Mouse (Mus musculus): ENCODE results near the gene Hsp90aa1. TPM values are rescaled to one million over a fixed set of nuclear protein-coding genes. Genes with fewer than 3 reads are reported as not detected.
"Not testable (repeated sequence)": the region's sequence is repeated elsewhere in the genome, so short reads cannot be mapped to it uniquely, and the experiment has no call there.

Gene Hsp90aa1
- polyA plus RNA-seq, 1 experiment from 2014 or later, result 1,237 TPM

DNA sequence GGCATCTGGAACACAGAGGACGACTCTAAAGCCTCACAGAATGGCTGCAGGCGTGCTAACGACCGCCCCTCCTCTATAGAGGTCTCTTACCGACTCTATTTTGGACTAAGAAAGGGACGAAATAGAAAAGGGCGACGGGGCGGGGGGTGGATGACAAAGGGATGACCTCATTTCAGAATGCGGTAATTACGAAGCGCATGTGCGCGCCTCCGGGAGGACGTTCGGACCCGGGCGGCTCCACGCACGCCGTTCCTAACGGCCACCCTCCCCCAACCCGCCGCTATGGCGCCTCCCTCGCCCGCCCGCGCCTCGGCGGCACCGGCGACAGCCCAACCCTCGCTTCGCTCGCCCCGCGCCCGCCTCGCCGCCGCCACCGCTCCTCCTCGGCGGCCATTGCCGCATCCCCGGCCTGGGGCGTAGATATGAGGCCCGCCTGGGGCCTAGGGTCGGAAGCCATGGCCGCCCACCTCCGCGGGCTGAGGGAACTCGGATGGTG is 6.8 kb downstream of the Hsp90aa1 start:
- H3K4me1 ChIP-seq (replicated peaks; ENCODE audit: control insufficient read depth, insufficient read depth, low read length), result peaks cover 16% of the 10 kb centered on the region
- H3K9ac ChIP-seq (replicated peaks; ENCODE audit: low read depth, low read length), result peak overlapping the region; percentile 99
- 0 out of 2 replicates have a peak, but pooled peaks cover 2% of the 10 kb centered on the region for H3K27me3 ChIP-seq (replicated peaks; ENCODE audit: control insufficient read depth, insufficient read depth, low read length)
- H3K36me3 ChIP-seq (ENCODE audit: control insufficient read depth, insufficient read depth), result peaks cover 10% of the 10 kb centered on the region
- H3K4me3 ChIP-seq (replicated peaks; ENCODE audit: low read length), result peak overlapping the region; percentile 99
- under 1% methylated on average over 55 of the region's 55 CpGs for WGBS
- ATAC-seq, result no peak; the same call in none of the 2 replicates
- peak overlapping the region; percentile 98 for H3K27ac ChIP-seq (ENCODE audit: low read length)
- H3K4me2 ChIP-seq (ENCODE audit: low read length), result peak overlapping the region; percentile 52
- H3K9me3 ChIP-seq (ENCODE audit: control insufficient read depth, low read length), result no peaks in the 10 kb centered on the region

DNA sequence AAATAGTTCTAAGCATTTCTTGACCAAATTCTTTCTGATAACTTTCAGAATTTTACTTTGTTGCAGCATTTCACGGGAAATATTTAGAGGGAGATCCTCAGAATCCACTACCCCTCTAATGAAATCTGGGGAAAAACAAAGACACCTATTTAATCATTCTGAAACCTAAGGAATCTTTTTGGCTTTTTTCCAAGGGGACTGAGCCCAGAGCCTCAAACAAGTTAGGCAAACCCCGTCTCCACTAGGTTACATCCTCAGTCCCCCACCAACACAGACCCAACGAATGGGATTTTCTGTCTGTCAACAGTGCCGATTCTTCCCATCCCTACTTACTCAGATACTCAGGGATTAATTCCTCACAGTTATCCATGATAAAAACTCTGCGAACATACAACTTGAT is 9.2 kb downstream of the Hsp90aa1 start:
- WGBS, result 55% methylated on average over 5 of the region's 5 CpGs
- not testable (repeated sequence) for H3K27ac ChIP-seq (ENCODE audit: low read length); H3K4me3 ChIP-seq (replicated peaks; ENCODE audit: low read length); H3K4me2 ChIP-seq (ENCODE audit: low read length); H3K9me3 ChIP-seq (ENCODE audit: control insufficient read depth, low read length); ATAC-seq; H3K27me3 ChIP-seq (replicated peaks; ENCODE audit: control insufficient read depth, insufficient read depth, low read length); H3K9ac ChIP-seq (replicated peaks; ENCODE audit: low read depth, low read length)
- peaks cover 19% of the 10 kb centered on the region for H3K36me3 ChIP-seq (ENCODE audit: control insufficient read depth, insufficient read depth)
- H3K4me1 ChIP-seq (replicated peaks; ENCODE audit: control insufficient read depth, insufficient read depth, low read length), result peaks cover 16% of the 10 kb centered on the region

DNA sequence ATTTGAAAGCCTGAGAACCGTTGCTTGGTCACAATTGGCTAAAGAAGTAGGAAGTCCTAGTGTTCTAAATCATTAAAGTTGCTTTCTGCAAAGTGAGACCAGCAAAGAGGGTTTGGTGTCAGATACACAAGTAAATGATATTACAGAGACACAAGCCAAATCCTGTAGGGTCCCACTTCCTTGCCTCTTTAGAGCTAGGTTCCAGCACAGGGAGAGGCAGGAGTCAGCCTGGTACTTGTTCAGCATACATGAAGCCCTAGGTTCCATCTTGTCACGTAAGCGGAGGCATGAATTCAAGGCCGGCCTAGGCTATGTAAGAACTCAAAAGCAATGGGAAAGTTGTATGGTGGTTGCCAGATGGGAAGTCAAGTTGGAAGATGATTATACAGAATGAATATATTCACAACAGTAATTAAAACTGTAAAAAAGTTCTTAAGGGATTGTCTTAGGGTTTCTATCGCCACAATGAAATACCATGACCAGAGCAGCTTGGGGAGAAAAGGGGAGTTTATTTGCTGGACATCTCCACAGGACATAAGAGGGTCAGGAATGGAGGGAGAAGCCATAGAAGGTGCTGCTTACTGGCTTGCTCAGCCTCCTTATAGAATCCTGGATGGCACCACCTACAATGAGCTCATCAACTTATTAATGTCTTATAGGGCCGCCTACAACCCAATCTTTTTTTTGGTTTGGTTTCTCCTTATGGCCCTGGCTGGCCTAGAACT is 12.4 kb downstream of the Hsp90aa1 start:
- Histone ChIP-seq H3K4me3 (replicated peaks; ENCODE audit: low read length) (no peak overlapping the region), H3K4me2 (ENCODE audit: low read length) (no peak overlapping the region), H3K27ac (ENCODE audit: low read length) (no peak overlapping the region), H3K9me3 (ENCODE audit: control insufficient read depth, low read length) (no peaks in the 10 kb centered on the region), H3K36me3 (ENCODE audit: control insufficient read depth, insufficient read depth) (peaks cover 23% of the 10 kb centered on the region), H3K4me1 (replicated peaks; ENCODE audit: control insufficient read depth, insufficient read depth, low read length) (peaks cover 15% of the 10 kb centered on the region), H3K27me3 (replicated peaks; ENCODE audit: control insufficient read depth, insufficient read depth, low read length) (no peaks in the 10 kb centered on the region), H3K9ac (replicated peaks; ENCODE audit: low read depth, low read length) (no peak overlapping the region)
- 86% methylated on average over 6 of the region's 6 CpGs for WGBS
- ATAC-seq, result no peak

DNA sequence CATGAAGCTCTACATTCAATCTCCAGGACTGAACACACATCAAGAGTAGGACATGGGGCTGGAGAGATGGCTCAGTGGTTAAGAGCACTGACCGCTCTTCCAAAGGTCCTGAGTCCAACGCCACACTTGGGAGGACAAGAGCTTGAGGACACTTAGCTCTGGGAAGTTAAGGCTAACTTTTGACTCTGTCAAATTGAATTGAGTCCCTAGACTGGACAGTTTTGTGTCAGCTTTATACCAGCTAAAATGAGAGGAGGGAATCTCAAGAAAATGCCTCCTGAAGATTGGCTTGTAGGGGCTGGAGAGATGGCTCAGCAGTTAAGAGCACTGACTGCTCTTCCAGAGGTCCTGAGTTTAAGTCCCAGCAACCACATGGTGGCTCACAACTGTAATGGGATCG is 13.6 kb downstream of the Hsp90aa1 start:
- not testable (repeated sequence) for H3K9me3 ChIP-seq (ENCODE audit: control insufficient read depth, low read length); H3K27ac ChIP-seq (ENCODE audit: low read length); ATAC-seq; H3K27me3 ChIP-seq (replicated peaks; ENCODE audit: control insufficient read depth, insufficient read depth, low read length); H3K9ac ChIP-seq (replicated peaks; ENCODE audit: low read depth, low read length); H3K4me1 ChIP-seq (replicated peaks; ENCODE audit: control insufficient read depth, insufficient read depth, low read length); H3K4me3 ChIP-seq (replicated peaks; ENCODE audit: low read length); H3K4me2 ChIP-seq (ENCODE audit: low read length)
- 93% methylated on average over 3 of the region's 3 CpGs for WGBS
- peaks cover 19% of the 10 kb centered on the region for H3K36me3 ChIP-seq (ENCODE audit: control insufficient read depth, insufficient read depth)

DNA sequence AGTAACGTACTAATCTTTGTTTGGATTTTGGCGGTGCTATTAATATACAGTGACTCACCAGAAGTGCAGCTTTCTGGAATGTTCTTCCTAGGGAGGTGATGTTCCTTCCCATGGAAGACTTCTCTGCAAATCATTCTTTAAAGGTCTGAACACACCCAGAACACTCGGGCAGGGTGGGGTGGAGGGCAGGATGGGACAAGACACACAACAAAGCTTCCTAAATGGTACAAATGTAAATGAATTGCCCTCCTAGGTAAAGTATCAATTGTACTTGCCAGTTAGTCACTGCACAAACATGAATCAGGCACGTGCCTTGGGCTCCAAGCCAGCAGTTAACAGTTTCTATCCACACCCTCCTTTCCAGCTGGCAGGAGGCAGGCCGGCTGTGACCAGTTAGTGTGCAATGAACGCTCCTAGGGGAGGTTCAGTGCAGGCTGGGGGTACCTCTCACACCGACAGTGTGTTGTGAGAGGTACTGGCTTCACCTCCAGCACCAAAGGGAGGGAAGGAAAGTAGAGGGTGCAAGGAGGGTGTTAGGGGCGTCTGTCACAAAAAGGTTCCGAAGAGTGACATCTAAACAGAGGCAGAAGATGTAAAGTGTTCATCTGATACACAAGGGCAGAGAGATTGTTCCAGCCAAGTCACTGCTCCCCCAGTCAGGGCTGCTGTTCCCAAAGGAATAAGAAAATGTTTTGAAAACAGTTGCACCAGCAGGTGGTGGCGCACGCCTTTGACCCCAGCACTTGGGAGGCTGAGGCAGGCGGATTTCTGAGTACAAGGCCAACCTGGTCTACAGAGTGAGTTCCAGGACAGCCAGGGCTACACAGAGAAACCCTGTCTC is 14.4 kb downstream of the Hsp90aa1 start:
- H3K4me1 ChIP-seq (replicated peaks; ENCODE audit: control insufficient read depth, insufficient read depth, low read length), result peaks cover 4% of the 10 kb centered on the region
- no peaks in the 10 kb centered on the region for H3K9me3 ChIP-seq (ENCODE audit: control insufficient read depth, low read length)
- peaks cover 19% of the 10 kb centered on the region for H3K36me3 ChIP-seq (ENCODE audit: control insufficient read depth, insufficient read depth)
- H3K27me3 ChIP-seq (replicated peaks; ENCODE audit: control insufficient read depth, insufficient read depth, low read length), result no peaks in the 10 kb centered on the region
- H3K4me3 ChIP-seq (replicated peaks; ENCODE audit: low read length), result no peak overlapping the region
- no peak overlapping the region for H3K9ac ChIP-seq (replicated peaks; ENCODE audit: low read depth, low read length)
- H3K4me2 ChIP-seq (ENCODE audit: low read length), result no peak overlapping the region
- ATAC-seq, result peak; percentile 68
- WGBS, result 56% methylated on average over 12 of the region's 12 CpGs
- peak overlapping the region; percentile 20; the same call in 1 of the 2 replicates for H3K27ac ChIP-seq (ENCODE audit: low read length)

DNA sequence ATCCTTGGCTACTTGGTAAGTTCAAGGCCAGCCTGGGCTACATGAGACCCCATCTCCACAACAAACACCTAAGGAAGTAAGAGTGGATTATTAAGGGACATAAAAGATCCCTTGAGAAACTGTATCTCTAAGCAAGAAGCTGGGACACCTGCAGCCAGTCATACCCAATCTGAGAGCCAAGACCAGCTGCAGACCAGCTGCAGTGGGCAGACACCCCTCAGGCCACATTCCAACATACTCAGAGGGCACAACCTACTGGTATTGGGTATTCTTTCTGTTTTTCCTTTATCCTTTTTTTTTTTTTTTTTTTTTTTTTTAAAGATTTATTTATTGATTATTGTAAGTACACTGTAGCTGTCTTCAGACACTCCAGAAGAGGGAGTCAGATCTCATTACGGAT is 18.9 kb downstream of the Hsp90aa1 start:
- Histone ChIP-seq H3K4me1 (replicated peaks; ENCODE audit: control insufficient read depth, insufficient read depth, low read length) (peaks cover 4% of the 10 kb centered on the region), H3K27me3 (replicated peaks; ENCODE audit: control insufficient read depth, insufficient read depth, low read length) (no peaks in the 10 kb centered on the region), H3K36me3 (ENCODE audit: control insufficient read depth, insufficient read depth) (0 out of 2 replicates have a peak, but pooled peaks cover 4% of the 10 kb centered on the region), H3K27ac (ENCODE audit: low read length) (no peak overlapping the region), H3K9ac (replicated peaks; ENCODE audit: low read depth, low read length) (no peak overlapping the region), H3K9me3 (ENCODE audit: control insufficient read depth, low read length) (no peaks in the 10 kb centered on the region), H3K4me2 (ENCODE audit: low read length) (no peak overlapping the region), H3K4me3 (replicated peaks; ENCODE audit: low read length) (no peak overlapping the region)
- no CpG with 5 or more reads among the region's 1 CpGs for whole genome bisulfite sequencing
- no peak for ATAC-seq

DNA sequence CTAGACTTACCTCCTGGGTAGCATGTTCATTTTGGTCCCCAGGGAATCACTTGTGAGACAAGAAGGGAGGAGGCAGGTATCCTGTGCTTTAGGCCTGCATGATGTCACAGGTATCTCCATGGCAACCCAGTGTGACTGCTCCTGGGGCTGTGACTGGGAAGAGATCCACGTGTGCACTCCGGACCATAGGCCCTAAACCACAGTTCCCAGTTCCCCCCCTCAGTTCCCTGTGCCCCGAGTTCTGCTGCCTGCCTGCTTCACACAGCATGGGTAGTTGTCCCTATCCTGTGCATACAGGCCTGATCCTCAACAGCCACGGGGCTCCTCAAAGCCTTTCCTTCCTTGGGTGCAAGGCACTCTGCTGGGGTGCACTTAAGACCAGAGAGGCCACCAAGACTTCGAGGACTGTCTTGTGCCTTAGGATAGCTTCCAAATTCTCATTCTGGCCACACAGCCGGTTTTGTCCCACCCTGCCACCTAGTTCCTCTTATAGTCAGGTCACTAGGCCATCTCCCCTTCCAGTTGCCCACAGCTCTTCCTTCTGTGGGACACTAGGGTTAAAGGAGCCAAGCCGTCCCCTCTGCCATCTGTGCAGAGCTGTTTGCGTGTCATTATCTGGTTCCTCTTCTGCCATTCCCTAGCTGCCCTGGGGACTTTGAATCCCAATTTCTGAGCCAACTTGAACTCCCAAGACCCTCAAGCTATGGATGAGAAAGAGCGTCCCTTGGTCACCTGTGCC is 19.8 kb downstream of the Hsp90aa1 start, which contains the start of gene 1700001K19Rik:
1700001K19Rik (minus strand) TSS at position 59 of the 739 bp plus-strand sequence.
- no peaks in the 10 kb centered on the region for H3K27me3 ChIP-seq (replicated peaks; ENCODE audit: control insufficient read depth, insufficient read depth, low read length)
- H3K36me3 ChIP-seq (ENCODE audit: control insufficient read depth, insufficient read depth), result 0 out of 2 replicates have a peak, but pooled peaks cover 4% of the 10 kb centered on the region
- no peak within 1 kb of the TSS for H3K4me2 ChIP-seq (ENCODE audit: low read length)
- no peak for ATAC-seq
- no peaks in the 10 kb centered on the region for H3K9me3 ChIP-seq (ENCODE audit: control insufficient read depth, low read length)
- no peak within 1 kb of the TSS for H3K9ac ChIP-seq (replicated peaks; ENCODE audit: low read depth, low read length)
- no peak within 1 kb of the TSS for H3K27ac ChIP-seq (ENCODE audit: low read length)
- no peak within 1 kb of the TSS for H3K4me3 ChIP-seq (replicated peaks; ENCODE audit: low read length)
- WGBS, result 78% methylated on average over 9 of the region's 9 CpGs
- H3K4me1 ChIP-seq (replicated peaks; ENCODE audit: control insufficient read depth, insufficient read depth, low read length), result no peaks in the 10 kb centered on the region; the same call in 1 of the 2 replicates

DNA sequence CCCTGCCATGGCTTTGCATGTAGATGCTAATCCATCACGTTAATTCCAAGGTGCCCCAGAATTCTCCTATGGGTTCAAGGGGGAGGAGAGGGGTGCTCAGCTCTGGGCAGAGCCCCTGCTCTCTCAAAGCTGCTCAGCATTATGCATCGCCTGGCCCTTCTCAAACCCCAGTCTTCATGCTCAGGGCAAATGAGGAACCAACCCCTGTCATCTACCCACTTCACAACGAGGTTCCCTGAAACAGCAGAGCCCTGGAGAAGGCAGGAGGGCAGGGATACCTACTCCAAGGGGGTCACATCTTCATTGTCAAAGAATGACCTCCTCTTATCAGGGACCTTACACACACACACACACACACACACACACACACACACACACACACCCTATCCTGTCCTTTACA is 20.6 kb downstream of the Hsp90aa1 start:
- Histone ChIP-seq H3K4me1 (replicated peaks; ENCODE audit: control insufficient read depth, insufficient read depth, low read length) (no peaks in the 10 kb centered on the region; the same call in 1 of the 2 replicates), H3K4me3 (replicated peaks; ENCODE audit: low read length) (no peak overlapping the region), H3K9me3 (ENCODE audit: control insufficient read depth, low read length) (no peaks in the 10 kb centered on the region), H3K36me3 (ENCODE audit: control insufficient read depth, insufficient read depth) (0 out of 2 replicates have a peak, but pooled peaks cover 2% of the 10 kb centered on the region), H3K27ac (ENCODE audit: low read length) (no peak overlapping the region), H3K9ac (replicated peaks; ENCODE audit: low read depth, low read length) (no peak overlapping the region), H3K27me3 (replicated peaks; ENCODE audit: control insufficient read depth, insufficient read depth, low read length) (no peaks in the 10 kb centered on the region), H3K4me2 (ENCODE audit: low read length) (no peak overlapping the region)
- 65% methylated on average over 3 of the region's 3 CpGs for WGBS
- ATAC-seq, result no peak
